ENCODE assay signal across 21 mouse cellular contexts in genomic region chr2:174160461-174160860, GRCm38 (mm10).
"Had no signal": no experiment of that assay in that cellular context is flagged by ENCODE, and none has a peak within 500 bp of the region (broad histone marks: within the 10 kb centered on the region; RNA-seq: fewer than 3 reads in every experiment).

No protein-coding gene starts in this region.

- H3K9ac ChIP-seq: limb, embryonic 12.5 days; limb, embryonic 15.5 days; liver, embryonic 13.5 days; midbrain, embryonic 13.5 days; neural tube, embryonic 13.5 days had no signal

- H3K36me3 ChIP-seq: limb, embryonic 12.5 days; limb, embryonic 15.5 days; liver, embryonic 13.5 days; midbrain, embryonic 10.5 days; midbrain, embryonic 13.5 days; neural tube, embryonic 13.5 days had no signal

- H3K4me2 ChIP-seq: limb, embryonic 12.5 days; limb, embryonic 15.5 days; liver, embryonic 13.5 days; midbrain, embryonic 13.5 days; neural tube, embryonic 13.5 days had no signal

- H3K27ac ChIP-seq: layer of hippocampus, adult 2 months; left cerebral cortex, adult 2 months; limb, embryonic 12.5 days; limb, embryonic 15.5 days; liver, embryonic 13.5 days; midbrain, embryonic 10.5 days; midbrain, embryonic 13.5 days; neural tube, embryonic 13.5 days; stomach, postnatal 0 days had no signal

- H3K27me3 ChIP-seq: limb, embryonic 12.5 days; limb, embryonic 15.5 days; liver, embryonic 13.5 days; megakaryocyte, embryonic 14.5 days; midbrain, embryonic 13.5 days; neural tube, embryonic 13.5 days had no signal

- H3K4me3 ChIP-seq: layer of hippocampus, adult 2 months; left cerebral cortex, adult 2 months; limb, embryonic 12.5 days; limb, embryonic 15.5 days; liver, embryonic 13.5 days; megakaryocyte, embryonic 14.5 days; midbrain, embryonic 10.5 days; midbrain, embryonic 13.5 days; myocyte; neural tube, embryonic 13.5 days had no signal

- DNase-seq: layer of hippocampus, adult 9-11 months; layer of hippocampus, postnatal 36 days; liver, embryonic 13.5 days; lung, adult 2 months; retina, postnatal 1 day; right cerebral cortex, postnatal 25 days; thymus, adult 2 months; thymus, postnatal 14 days; thymus, postnatal 4 days had no signal

- H3K4me1 ChIP-seq: limb, embryonic 12.5 days; limb, embryonic 15.5 days; liver, embryonic 13.5 days; megakaryocyte, embryonic 14.5 days; midbrain, embryonic 10.5 days; midbrain, embryonic 13.5 days; neural tube, embryonic 13.5 days had no signal

- ATAC-seq: intestine, postnatal 0 days; midbrain, embryonic 13.5 days; midbrain, embryonic 16.5 days had no signal

- H3K9me3 ChIP-seq: limb, embryonic 12.5 days; limb, embryonic 15.5 days; liver, embryonic 13.5 days; megakaryocyte, embryonic 14.5 days; midbrain, embryonic 10.5 days; midbrain, embryonic 13.5 days; neural tube, embryonic 13.5 days had no signal
